Mouse (Mus musculus) adrenal gland, adult (tissue): ENCODE results near the gene Lpar2.
A peak's percentile ranks its signal among the peaks of the same experiment; 100 is the strongest.

Experiments used
- DNase-seq, 2 experiments: peaks; one replicate each; pipeline ENCODE4 v3.0.0; 2022 to 2023; ENCODE audit warnings: low spot score in 1 of 2; ENCODE audit not compliant: inconsistent age in 2 of 2

The Lpar2 gene

DNA sequence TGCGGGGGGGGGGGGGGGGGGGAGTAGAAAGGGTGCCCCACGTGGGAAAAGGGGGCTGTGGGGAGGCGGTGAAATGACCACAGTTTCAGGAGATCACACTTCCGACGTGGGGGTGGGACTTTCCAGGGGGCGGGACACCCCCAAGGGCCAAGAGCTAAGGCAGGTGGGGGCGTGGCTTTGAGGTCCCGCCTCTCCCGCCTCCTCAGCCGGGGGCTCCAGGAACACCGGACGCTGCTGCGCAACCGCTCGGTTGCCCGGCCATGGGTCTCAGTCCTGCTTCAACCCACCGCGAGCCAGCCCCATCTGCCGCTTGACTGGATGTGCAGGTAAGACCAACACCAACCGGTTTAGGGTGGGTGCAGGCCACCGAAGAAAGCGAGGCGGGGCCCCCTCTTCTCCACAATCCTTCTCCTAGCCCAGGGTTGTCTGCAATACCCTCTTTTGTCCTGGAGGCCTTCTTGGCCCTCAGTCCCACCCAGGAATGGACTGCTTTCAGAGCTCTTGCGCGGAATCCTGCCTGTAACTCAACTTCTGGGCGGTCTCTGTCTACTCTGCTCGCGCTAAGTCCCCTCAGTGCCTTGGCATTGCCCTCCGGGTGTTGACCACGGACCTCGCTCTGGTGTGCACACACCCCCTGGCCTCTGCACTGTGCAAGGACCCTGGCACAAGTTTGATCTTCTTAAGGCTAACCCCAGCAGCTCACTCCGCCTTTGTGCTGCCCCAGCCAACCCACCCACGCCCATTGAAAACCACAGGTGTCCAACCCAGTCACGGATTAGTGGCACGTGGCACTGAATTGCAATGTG, at the start of gene Lpar2:
Gene Lpar2, plus strand, starts transcription at position 44 of the 806 bp plus-strand sequence.
- peak; percentile 79 to 85 for DNase-seq

DNA sequence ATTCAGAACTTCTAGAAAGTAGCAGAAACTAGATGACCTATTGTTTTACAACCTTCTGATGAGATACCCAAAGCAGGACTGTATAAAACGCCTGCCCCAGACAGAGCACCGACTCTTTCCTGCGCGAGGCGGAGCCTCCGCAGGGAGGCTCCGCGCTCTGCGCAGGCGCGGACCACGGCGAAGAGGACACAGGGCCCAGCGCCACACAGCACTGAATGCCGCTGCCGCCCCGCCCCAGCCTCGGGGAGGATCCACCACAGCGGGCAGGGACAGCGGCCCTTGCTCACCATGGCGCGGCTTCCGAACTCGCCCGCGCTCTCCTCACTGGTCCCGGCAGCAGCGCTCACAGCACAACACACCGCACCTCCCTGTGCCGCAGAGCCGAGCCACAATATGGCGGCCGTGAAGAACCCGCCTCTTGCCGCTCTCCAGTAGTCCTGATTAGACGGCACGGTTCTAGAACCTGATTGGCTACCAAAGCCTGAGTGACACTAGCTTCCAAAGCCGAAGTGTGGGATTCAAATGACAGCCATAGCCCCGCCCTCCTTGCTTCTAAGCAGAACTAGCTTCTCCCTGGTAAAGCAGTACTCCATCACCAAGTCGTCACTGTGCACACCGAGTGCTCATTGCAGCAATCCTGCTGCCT, 47.6 kb upstream of the Lpar2 start, which contains the start of gene Gm20422:
Gene Gm20422, minus strand, starts transcription at position 384 of the 646 bp plus-strand sequence.
- peak; percentile 92 to 96 for DNase-seq

DNA sequence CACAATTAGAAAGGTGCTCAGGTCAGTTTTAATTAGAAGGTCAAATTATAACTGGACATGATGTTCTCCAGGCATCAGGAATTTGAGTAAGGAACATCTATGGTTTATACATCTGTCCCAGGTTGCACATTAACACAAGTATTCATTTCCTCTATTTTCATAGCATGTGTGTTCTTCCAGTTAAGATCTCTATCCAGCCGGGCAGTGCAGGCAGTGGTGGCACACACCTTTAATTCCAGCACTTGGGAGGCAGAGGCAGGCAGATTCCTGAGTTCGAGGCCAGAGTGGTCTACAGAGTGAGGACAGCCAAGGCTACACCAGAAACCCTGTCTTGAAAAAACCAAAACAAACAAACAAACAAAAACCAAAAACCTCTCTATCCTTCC, 47.1 kb upstream of the Lpar2 start:
- no peak for DNase-seq

DNA sequence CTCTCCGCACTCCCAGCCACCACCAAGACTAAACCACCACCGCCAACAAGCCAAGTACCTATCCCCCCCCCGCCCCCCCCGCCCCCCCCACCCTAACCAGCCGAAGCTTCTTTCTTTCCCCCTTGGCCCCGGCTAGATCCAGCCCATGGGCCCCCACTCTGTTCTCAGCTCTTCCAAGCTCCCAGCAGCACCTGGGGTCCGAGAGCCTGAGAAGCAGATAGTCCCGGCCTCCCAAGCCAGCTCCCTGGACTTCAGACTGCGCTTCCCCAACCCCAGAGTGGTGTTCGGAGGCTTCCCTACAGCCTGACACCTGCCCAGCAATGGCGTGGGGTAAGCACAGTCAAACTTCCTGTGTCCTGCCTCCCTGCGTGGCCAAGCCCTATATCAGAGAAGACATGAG, 45.1 kb upstream of the Lpar2 start:
- DNase-seq, result no peak

DNA sequence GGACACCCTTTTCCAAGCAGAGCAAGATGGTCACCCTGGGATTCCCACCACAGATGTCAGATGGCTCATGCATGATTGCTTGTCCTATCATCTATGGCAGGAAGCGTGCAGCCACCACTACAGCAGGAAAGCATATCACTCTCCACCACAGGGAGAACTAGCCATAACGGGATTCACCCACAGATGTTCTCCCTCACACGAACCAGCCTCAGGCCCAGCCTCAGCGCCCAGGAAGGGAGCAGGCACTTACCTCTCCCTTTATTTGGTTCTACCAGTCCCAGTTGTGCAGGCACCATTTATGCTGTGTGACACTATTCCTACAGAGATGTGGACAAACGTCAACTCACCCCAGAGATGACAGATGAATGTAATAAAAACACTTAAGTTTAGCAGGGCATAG, 33.1 kb upstream of the Lpar2 start:
- no peak for DNase-seq

DNA sequence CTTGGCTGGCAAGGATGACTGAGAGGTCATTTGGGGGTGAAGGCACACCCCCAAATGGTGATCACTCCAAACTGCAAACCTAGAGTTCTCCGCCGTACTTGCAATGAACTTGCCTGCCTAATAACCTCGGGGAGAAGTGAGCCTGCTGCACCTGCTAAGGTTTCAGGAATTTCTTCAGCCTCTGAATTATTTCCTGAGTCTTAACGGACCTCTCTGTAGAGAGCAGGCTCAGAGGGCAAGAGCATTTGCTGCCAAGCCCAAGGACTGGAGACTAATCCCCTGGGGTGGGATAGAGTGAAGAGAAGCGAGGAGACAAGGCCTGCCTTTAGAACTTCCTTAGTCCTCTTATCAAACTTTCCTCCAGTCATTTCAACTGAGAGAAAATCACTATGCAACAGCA, 32.5 kb upstream of the Lpar2 start:
- no peak for DNase-seq

DNA sequence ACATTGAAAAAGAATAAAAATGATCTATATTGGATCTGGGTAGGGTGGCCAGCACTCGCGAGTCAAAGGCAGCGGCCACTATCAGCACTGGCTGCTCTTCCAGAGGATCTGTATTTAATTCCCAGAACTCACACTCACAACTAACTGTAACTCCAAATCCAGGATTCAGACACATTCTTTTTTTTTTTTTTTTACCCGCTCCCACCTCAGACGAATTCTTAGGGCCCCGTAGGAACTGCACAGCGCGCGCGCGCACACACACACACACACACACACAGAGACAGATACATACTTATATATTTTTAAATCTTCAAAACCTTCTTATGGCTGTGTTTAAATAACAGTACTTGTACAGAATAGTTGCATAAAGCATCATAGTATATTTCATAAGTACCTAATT, 31.9 kb upstream of the Lpar2 start:
- DNase-seq, result no peak

DNA sequence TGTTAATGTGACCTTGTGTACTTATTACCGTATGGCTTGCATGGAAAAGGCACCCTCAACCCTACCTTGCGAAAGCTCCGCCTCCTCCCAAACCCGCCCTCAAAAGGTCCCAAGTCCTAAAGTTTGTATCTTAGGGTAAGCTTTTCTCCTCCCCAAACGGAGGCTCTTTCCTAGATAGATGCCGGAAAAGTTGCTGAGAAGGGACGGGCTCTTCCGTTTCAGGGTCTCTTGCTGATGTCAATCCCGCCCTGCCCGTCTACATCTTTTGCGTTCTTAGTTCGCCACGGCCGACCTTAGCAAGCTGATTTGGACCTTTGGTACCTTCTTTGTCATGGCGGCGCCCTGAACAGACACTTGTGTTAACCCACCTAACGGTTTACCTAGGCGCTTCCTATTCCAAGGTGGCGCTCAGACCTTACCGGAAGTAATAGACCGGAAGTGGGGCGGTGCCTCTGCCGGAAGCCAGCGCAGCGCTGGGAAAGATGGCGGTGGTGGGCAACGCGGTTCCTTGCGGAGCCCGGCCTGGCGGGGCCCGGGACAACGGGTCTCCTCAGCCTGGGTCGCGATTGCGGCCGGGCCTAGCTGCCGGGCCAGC, 31.4 kb upstream of the Lpar2 start, which contains the start of the genes Atp13a1 and Zfp866:
Gene Atp13a1, plus strand, starts transcription at position 391 of the 595 bp plus-strand sequence.
Gene Zfp866, minus strand, starts transcription at position 406 of the 595 bp plus-strand sequence.
- DNase-seq, result peak; percentile 92 to 97

DNA sequence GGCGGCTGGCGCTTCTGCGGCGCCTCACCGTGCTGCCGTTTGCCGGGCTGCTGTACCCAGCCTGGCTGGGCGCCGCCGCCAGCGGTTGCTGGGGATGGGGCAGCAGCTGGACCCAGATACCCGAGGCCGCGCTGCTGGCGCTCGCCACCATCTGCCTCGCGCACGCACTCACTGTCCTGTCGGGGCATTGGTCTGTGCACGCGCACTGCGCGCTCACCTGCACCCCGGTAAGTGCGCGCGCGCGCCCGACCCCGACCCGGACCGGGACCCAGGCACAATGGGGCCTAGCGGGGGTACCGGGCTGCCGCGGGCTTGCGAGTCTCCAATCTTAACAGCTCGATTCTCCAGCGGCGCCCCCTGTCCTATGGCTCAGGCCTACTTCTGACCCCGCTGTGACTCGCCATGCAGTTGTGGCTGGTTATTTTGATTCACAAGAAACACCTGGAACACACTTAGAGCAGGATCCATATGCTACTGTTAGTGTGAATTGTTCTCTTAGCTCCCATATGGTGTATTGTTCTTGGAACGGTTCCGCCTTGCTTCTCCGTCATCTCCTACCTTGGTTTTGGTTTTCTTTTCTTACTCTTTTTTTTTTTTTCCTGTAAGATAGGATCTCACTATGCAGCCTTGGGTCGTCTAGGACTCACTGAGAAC, 30.7 kb upstream of the Lpar2 start:
- DNase-seq, result no peak

DNA sequence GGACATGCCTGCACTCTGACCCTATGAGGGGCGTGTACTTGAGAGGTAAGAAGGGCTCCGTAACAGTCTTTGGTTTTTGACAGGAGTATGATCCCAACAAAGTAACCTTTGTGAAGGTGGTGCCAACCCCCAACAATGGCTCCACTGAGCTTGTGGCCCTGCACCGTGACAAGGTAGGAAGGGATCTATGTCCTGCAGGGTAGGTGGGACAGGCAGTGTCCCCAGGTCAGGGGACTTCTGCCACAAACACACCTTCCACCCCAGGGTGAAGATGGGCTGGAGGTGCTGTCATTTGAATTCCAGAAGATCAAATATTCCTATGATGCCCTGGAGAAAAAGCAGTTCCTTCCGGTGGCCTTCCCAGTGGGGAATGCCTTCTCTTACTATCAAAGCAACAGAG, 28.6 kb upstream of the Lpar2 start:
- no peak for DNase-seq

DNA sequence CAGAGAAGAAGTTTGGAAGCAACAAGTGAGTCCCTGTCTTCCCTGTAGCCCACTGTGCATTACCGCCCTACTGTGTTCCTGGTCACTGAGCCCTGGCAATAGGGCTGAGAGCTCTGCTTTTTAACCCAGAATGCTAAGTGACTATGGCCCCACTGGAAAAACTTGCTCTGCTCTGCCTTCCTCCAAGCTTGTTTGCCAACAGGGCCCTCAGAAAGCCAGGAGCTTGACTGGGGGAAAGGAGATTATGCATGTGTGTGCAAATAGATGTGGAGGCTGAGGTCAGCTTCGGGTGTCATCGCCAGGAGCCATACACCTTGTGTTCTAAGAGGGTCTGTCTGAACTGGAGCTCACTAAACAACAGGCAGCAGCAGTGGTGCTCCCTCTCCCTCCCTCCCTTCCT, 28.1 kb upstream of the Lpar2 start:
- no peak for DNase-seq

DNA sequence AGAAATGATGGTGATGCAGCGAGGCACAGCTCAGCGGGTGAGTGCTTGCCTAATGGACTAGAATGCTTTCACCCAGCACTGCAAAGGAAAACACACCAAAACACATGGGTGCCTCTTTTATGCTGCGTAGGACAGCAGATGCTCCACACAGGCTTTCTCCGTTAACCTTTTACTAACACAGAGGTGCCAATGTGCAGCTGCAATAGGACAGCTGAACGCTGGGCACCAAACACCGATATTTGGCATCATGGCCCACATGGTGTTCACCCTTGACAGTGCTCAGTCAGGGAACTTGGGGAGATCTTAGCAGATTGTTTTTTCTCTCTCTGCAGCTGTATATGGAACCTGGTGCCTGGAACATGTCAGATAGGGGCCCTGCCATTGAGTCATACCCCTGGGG, 27.3 kb upstream of the Lpar2 start:
- no peak for DNase-seq

DNA sequence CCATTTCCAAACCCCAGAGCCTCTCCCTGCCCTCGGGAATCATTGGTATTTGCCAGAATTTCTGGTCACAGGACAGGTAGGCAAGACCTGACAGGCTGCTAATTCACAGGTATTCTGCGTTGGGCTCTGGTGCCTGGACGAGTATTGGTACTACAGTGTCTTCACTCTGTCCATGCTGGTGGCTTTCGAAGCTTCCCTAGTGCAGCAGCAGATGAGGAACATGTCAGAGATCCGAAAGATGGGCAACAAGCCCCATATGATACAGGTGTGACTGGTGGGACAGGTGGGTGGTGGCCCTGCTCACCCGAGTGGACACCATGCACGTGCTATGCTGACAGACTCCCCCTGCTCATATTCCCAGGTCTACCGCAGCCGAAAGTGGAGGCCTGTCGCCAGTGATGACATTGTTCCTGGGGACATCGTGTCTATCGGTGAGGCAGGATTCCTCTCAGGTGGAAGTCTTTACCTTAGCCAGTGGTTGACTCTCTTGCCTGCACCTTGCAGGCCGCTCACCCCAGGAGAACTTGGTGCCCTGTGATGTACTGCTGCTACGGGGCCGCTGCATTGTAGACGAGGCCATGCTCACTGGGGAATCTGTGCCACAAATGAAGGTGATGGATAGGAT, 25.4 kb upstream of the Lpar2 start:
- no peak for DNase-seq

DNA sequence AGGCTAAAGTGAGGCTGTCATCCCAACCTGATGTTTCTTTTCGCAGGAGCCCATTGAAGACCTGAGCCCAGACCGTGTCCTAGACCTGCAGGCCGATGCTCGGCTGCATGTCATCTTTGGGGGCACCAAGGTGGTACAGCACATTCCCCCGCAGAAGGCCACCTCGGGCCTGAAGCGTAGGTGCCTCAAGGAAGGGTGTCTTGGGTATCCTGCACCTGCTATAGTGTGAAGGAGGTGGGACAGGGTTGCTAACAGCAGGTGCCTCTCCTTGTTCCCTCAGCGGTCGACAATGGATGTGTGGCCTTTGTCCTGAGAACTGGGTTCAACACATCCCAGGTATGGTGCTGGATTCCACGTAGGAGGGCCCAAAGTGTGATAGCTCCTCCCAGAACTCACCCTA, 24.6 kb upstream of the Lpar2 start:
- DNase-seq, result no peak

DNA sequence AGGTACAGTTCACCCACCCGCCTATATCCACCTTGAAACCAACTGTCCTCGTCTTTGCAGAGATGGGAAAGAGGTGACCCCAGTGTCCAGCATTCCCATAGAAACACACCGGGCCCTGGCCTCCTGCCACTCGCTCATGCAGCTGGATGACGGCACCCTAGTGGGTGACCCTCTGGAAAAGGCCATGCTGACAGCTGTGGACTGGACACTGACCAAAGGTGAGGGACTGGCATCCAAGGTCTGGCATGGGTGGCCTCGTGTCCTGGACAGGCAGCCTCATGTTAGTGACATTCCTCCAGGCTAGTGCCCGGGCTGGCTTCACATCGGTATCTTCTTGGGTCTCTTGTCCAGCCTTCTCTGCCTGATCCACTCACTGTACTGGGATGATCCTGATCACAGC, 23.0 kb upstream of the Lpar2 start:
- no peak for DNase-seq

DNA sequence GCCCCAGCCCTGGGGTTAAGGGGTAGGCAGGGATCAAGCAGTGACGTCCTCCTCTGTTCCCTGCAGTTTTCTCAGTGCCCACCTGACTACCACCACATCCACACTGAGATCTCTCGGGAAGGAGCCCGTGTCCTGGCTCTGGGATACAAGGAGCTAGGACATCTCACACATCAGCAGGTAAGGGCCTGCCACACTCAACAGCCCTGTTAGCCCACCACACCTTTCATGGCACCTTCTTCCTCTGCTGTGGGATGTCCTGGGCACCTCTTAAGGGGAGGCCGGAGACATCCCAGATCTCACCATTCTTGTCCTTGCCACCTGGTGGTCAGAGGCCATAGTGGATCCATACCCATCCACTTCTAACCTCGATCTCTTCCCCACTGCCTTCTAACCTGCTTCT, 22.3 kb upstream of the Lpar2 start:
- no peak for DNase-seq

DNA sequence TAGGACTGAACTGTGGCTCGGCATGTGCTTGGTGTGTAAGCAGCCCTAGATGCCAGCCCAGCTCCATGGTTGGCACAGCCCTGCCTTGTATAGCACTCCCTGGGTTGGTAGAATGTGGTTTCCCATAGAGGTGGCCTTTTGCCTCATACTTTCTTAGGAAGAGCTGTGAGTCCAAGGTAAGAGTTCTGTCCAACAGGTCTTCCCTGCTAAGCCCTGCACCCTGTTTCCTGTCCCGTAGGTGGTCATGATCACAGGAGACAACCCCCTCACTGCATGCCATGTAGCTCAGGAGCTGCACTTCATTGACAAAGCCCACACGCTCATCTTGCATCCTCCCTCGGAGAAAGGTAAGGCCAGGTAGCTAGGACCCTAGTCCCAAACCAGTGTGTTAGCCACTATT, 20.4 kb upstream of the Lpar2 start:
- no peak for DNase-seq

DNA sequence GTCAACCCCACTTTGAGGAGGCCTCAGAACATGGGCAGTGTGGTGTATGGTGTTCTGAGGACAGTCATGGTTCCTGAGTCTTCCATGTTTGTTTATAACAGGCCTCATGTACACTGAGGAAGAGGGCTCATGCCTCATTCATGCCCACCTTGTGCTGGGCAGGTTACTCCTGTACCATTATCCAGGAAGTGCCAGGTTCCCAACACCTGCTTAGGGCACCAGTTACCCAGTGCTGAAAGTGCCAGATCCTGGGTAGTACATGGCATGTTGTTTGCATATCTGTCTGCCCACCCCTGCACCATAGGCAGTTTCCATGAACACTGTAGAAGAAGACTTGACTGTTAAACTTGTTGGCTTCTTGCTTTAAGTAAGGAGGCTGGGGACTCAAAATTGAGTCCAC, 20.0 kb upstream of the Lpar2 start:
- no peak for DNase-seq

DNA sequence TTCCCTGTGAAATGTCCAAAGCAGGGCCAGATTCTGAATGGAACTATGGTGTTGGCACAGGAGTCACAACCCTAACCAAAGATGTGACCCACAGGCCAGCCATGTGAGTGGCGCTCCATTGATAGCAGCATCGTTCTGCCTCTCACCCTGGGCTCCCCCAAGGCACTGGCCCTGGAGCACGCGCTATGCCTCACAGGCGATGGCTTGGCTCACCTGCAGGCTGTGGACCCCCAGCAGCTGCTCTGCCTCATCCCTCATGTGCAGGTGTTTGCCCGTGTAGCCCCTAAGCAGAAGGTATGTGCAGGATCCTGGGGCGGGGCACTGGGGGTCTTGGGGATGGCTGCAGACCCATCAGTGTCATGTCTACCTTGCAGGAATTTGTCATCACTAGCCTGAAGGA, 18.9 kb upstream of the Lpar2 start:
- peak in 1 of 2 experiments; percentile 4 for DNase-seq

DNA sequence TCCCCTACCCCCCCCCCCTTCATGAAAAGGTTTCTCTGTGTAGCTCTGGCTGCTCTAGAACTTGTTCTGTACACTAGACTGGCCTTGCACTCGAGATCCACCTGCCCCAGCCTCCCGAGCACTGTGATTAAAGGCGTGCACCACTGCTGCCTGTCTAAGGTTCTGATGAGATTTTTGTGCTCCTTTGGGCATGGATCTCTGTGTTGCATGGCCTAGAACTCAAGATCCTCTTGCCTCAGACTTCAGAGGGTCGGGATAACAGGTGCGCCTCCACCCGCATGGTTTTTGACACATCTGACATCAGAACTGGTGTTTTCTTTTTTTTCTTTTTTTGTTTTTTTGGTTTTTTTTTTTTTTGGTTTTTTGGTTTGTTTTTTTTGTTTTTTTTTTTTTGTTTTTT, 17.7 kb upstream of the Lpar2 start:
- DNase-seq, result peak in 1 of 2 experiments; percentile 1

DNA sequence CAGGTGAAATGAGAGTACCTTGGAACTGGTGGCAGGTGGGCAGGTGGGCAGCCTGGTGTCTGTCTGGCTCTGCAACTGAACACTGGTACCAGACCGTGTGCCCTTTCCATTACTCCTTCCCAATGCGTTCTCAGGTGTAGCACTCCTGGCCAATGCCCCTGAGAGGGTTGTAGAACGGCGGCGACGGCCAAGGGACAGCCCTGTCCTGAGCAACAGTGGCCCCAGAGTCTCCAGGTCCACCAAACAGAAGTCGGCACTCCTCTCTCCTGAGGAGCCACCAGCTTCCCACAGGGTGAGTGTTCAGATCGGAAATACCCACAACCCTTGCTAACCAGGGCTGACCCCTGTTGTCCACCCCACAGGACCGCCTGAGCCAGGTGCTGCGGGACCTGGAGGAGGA, 17.1 kb upstream of the Lpar2 start:
- DNase-seq, result peak in 1 of 2 experiments; percentile 7
